Mouse (Mus musculus) lung, postnatal 0 days (tissue): ENCODE results near the gene D930020B18Rik. TPM values are rescaled to one million over a fixed set of nuclear protein-coding genes. Genes with fewer than 3 reads are reported as not detected.
A peak's percentile ranks its signal among the peaks of the same experiment; 100 is the strongest.

Experiments
- ATAC-seq: fragments of 200-750 bp; cut with Nextera tagmentation; 2 replicates; pipeline ENCODE4 v1.8.0; 2017; ENCODE audit warnings: moderate library complexity
- DNase-seq: peaks from one replicate; pipeline ENCODE4 v3.0.0-alpha.2; 2016; ENCODE audit warnings: low spot score
- H3K27ac ChIP-seq: fragments of 300-500 bp; sonication (generic); 2 replicates; pipeline ENCODE4 v1.5.1; 2014; ENCODE audit warnings: antibody characterized with exemption, mild to moderate bottlenecking, low read length, mixed read lengths
- H3K27me3 ChIP-seq: fragments of 300-500 bp; sonication (generic); replicated peaks from 2 replicates; pipeline ENCODE4 v1.6.1; 2014; ENCODE audit warnings: low read length, mixed read lengths; ENCODE audit not compliant: insufficient read depth
- H3K36me3 ChIP-seq: fragments of 300-500 bp; sonication (generic); 2 replicates; pipeline ENCODE4 v1.6.1; 2014; ENCODE audit warnings: low read length, mixed read lengths; ENCODE audit not compliant: insufficient read depth
- H3K4me1 ChIP-seq: fragments of 300-500 bp; sonication (generic); 2 replicates; pipeline ENCODE4 v1.6.1; 2014; ENCODE audit warnings: antibody characterized with exemption, low read depth, low read length, mixed read lengths; ENCODE audit not compliant: insufficient read depth
- H3K4me2 ChIP-seq: fragments of 300-500 bp; sonication (generic); replicated peaks from 2 replicates; pipeline ENCODE4 v1.6.1; 2014; ENCODE audit warnings: low read depth, mild to moderate bottlenecking, low read length, moderate library complexity, mixed read lengths
- H3K4me3 ChIP-seq: fragments of 300-500 bp; sonication (generic); 2 replicates; pipeline ENCODE4 v1.5.1; 2014; ENCODE audit warnings: low read depth, low read length
- H3K9ac ChIP-seq: fragments of 300-500 bp; sonication (generic); replicated peaks from 2 replicates; pipeline ENCODE4 v1.6.1; 2014; ENCODE audit warnings: low read depth, mild to moderate bottlenecking
- H3K9me3 ChIP-seq: fragments of 300-500 bp; sonication (generic); 2 replicates; pipeline ENCODE4 v1.6.1; 2016; ENCODE audit warnings: low read length, mixed read lengths
- CTCF ChIP-seq: IDR thresholded peaks from 2 replicates; pipeline ENCODE4 v1.5.1; 2016; ENCODE audit warnings: antibody characterized with exemption, mild to moderate bottlenecking
- EP300 ChIP-seq: IDR thresholded peaks from 2 replicates; pipeline ENCODE4 v1.6.1; 2016; ENCODE audit warnings: antibody characterized with exemption, mild to moderate bottlenecking, control low read depth
- WGBS: fragments of 180-500 bp; shearing (Covaris S2); extraction: QIAGEN DNeasy Blood & Tissue Kit; methylation state at CpG from one replicate; pipeline ENCODE4 v1.1.7; 2014; 5-methylcytosine and 5-hydroxymethylcytosine counted together
- microRNA-seq: library from miRNA; unstranded; fragments of <30 nt; microRNA quantifications from one replicate; pipeline ENCODE4, GENCODE M21; 2016
- polyA plus RNA-seq: library from polyadenylated mRNA; unstranded; fragments of >200 nt; fragmentation: Nextera tagmentation; extraction: Ambion mirVana; gene quantifications from 2 replicates; pipeline ENCODE4 v1.2.1, GENCODE M21; 2015

The D930020B18Rik gene
- polyA plus RNA-seq, 1 experiment from 2014 or later, result 0.44 TPM

DNA sequence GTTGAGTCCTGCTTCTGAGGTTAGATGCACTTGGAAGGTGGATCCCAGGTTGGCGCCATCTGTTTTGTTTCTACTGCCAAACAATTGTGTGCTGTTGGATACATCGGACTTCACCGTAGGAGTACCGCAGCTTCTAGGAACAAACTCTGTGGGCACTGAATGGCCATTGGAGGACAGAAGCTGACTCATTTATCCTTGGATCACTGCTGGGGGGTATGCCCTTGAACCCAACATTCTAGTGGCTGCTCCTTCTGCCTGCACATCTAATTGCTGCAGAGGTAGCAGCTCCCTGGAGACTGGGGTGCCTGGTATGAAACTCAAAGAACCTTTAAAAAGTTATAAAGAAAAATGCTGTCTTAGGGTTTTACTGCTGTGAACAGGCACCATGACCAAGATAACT, 86.8 kb downstream of the D930020B18Rik start:
- no peak overlapping the region for H3K4me2 ChIP-seq
- 92% methylated on average over 4 of the region's 4 CpGs for WGBS
- H3K4me3 ChIP-seq, result no peak overlapping the region
- no peaks in the 10 kb centered on the region for H3K36me3 ChIP-seq
- H3K9me3 ChIP-seq, result no peaks in the 10 kb centered on the region
- H3K27me3 ChIP-seq, result no peaks in the 10 kb centered on the region
- no peak overlapping the region for H3K9ac ChIP-seq
- no peak for ATAC-seq
- no peak overlapping the region for H3K27ac ChIP-seq
- no peak for DNase-seq
- H3K4me1 ChIP-seq, result no peaks in the 10 kb centered on the region
- TF ChIP-seq EP300, result no peak
- TF ChIP-seq CTCF, result no peak

GRCm38 (mm10) chr10:121731048-121731725, 89.8 kb downstream of the D930020B18Rik start:
- Histone ChIP-seq H3K4me2 (no peak overlapping the region), H3K27me3 (no peaks in the 10 kb centered on the region), H3K27ac (no peak overlapping the region), H3K4me3 (no peak overlapping the region), H3K9ac (no peak overlapping the region), H3K9me3 (no peaks in the 10 kb centered on the region), H3K4me1 (no peaks in the 10 kb centered on the region), H3K36me3 (no peaks in the 10 kb centered on the region)
- DNase-seq, result no peak
- TF ChIP-seq CTCF (no peak), EP300 (no peak)
- ATAC-seq, result no peak
- 82% methylated on average over 8 of the region's 8 CpGs for WGBS

DNA sequence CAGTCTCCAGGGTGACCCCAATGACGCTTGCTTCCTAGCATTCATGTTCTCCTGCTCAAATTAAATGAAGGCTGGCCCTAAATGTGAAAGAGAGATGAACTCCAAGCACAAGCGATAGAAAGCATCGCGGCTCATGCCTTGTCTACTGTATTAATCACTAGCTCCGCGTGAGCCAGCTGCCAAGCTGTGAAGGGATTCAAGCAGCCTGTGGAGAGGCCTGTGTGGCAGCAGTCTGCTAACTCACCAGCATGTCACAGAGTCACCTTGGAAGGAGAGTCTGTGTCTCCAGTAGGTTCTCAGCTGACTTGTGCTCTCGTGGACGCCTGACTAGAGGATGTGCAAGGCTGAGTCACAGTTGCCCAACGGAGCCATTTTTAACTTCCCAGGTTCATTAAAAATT, 91.2 kb downstream of the D930020B18Rik start:
- H3K9me3 ChIP-seq, result no peaks in the 10 kb centered on the region
- no peak overlapping the region for H3K27ac ChIP-seq
- no peak overlapping the region for H3K4me2 ChIP-seq
- no peaks in the 10 kb centered on the region for H3K36me3 ChIP-seq
- TF ChIP-seq EP300, result no peak
- TF ChIP-seq CTCF, result no peak
- H3K4me3 ChIP-seq, result no peak overlapping the region
- ATAC-seq (no peak), DNase-seq (no peak)
- 90% methylated on average over 9 of the region's 9 CpGs for WGBS
- H3K4me1 ChIP-seq, result no peaks in the 10 kb centered on the region
- no peak overlapping the region for H3K9ac ChIP-seq
- no peaks in the 10 kb centered on the region for H3K27me3 ChIP-seq

DNA sequence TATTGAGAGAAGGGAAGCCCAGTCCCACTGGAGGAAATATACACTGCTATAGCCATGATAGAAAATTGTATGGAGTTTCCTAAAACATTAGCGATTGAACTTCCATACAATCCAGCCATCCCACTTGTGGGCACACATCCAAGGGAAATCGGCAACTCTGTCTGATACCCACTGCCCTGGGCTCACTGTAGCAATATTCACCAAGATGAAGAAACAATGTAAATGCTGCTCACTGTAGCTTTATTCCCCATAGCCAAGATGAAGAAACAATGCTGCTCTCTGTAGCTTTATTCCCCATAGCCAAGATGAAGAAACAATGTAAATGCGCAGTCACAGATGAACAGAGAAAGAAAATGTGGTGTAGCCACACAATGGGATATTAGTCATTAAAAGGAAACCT, 95.9 kb downstream of the D930020B18Rik start:
- WGBS, result 83% methylated on average over 3 of the region's 3 CpGs
- DNase-seq, result no peak

GRCm38 (mm10) chr10:121739548-121740505, 98.4 kb downstream of the D930020B18Rik start, which contains the start of gene BC048403:
BC048403 (plus strand) TSS chr10:121739937.
- Histone ChIP-seq H3K9me3 (no peaks in the 10 kb centered on the region), H3K4me3 (peak within 1 kb of the TSS; percentile 78), H3K27me3 (no peaks in the 10 kb centered on the region), H3K27ac (peak within 1 kb of the TSS; percentile 71), H3K9ac (peak within 1 kb of the TSS; percentile 53), H3K4me2 (peak within 1 kb of the TSS; percentile 99), H3K4me1 (no peaks in the 10 kb centered on the region), H3K36me3 (no peaks in the 10 kb centered on the region)
- DNase-seq (peak; percentile 88), ATAC-seq (peak; percentile 94)
- TF ChIP-seq EP300, result no peak
- TF ChIP-seq CTCF, result peak; percentile 22; the same call in 1 of the 2 replicates
- WGBS, result 2% methylated on average over 64 of the region's 68 CpGs

More for the DNA sequence above, 95.9 kb downstream of the D930020B18Rik start:
- no peak overlapping the region for H3K4me3 ChIP-seq
- H3K36me3 ChIP-seq, result no peaks in the 10 kb centered on the region
- no peaks in the 10 kb centered on the region for H3K9me3 ChIP-seq
- no peaks in the 10 kb centered on the region for H3K27me3 ChIP-seq
- ATAC-seq, result no peak
- H3K4me1 ChIP-seq, result no peaks in the 10 kb centered on the region
- H3K9ac ChIP-seq, result no peak overlapping the region
- H3K4me2 ChIP-seq, result no peak overlapping the region
- TF ChIP-seq CTCF (no peak), EP300 (no peak)
- no peak overlapping the region for H3K27ac ChIP-seq

DNA sequence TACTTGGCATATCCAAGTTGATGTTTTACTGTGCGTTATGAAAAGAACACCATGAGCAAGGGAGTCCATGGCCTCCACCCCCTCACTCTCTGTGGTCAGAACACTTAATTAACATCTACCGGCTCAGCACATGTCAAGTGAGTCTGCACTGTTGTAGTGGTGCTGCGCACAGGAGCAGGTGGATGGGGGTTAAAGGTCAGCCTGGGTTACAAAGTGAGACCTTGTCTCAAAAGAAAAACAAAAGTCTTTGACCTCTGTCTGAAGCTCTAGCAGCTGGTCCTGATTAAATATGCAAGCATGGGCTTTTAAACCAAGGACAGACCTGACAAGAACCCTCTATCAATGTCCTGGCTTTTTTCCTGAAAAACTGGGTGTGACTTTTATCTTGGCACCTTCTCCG, 100.9 kb downstream of the D930020B18Rik start:
- TF ChIP-seq CTCF, result no peak
- H3K4me3 ChIP-seq, result no peak overlapping the region
- DNase-seq (no peak), ATAC-seq (no peak)
- 35% methylated on average over 4 of the region's 4 CpGs for WGBS
- no peaks in the 10 kb centered on the region for H3K36me3 ChIP-seq
- no peaks in the 10 kb centered on the region for H3K9me3 ChIP-seq
- H3K4me1 ChIP-seq, result no peaks in the 10 kb centered on the region
- no peak overlapping the region for H3K4me2 ChIP-seq
- H3K27me3 ChIP-seq, result no peaks in the 10 kb centered on the region
- no peak overlapping the region for H3K27ac ChIP-seq
- no peak overlapping the region for H3K9ac ChIP-seq

Small RNA genes lying within 50 kb of the gene (microRNA-seq; reads per million reads assigned to microRNA genes)
- gene Gm24330, result not detected

Other genes starting within 250 kb of the D930020B18Rik start
- 22.9 and 26.4 TPM in 2 replicates for gene Rassf3, start 165.2 kb upstream of the D930020B18Rik start, polyA plus RNA-seq
- gene Tbk1, start 54.8 kb upstream of the D930020B18Rik start, polyA plus RNA-seq, result 25.9 and 28.0 TPM in 2 replicates
- 19.9 and 25.7 TPM in 2 replicates for gene Xpot, start 15.3 kb upstream of the D930020B18Rik start, polyA plus RNA-seq
- 2.5 and 3.0 TPM in 2 replicates for gene BC048403, start 98.3 kb downstream of the D930020B18Rik start, polyA plus RNA-seq